Mouse (Mus musculus) hindbrain, embryonic 14.5 days (tissue): ENCODE measurements around the gene Rbm20. TPM values are rescaled to one million over a fixed set of nuclear protein-coding genes. Genes with fewer than 3 reads are reported as not detected.
"Not testable (repeated sequence)": the region's sequence is repeated elsewhere in the genome, so short reads cannot be mapped to it uniquely, and the experiment has no call there.

ENCODE experiments used
- ATAC-seq: fragments of 200-750 bp; cut with Nextera tagmentation; 2 replicates; pipeline ENCODE4 v1.8.0; 2017; ENCODE audit warnings: moderate number of reproducible peaks, mild to moderate bottlenecking, moderate TSS enrichment, moderate library complexity; ENCODE audit not compliant: low FRiP score
- DNase-seq: peaks from one replicate; pipeline ENCODE4 v3.0.0-alpha.2; 2015; ENCODE audit warnings: low spot score
- H3K27ac ChIP-seq: fragments of 300-500 bp; sonication (generic); 2 replicates; pipeline ENCODE4 v1.5.1; 2014; ENCODE audit warnings: mild to moderate bottlenecking, moderate library complexity
- H3K27me3 ChIP-seq: fragments of 300-500 bp; sonication (generic); 2 replicates; pipeline ENCODE4 v1.6.1; 2014; ENCODE audit warnings: mild to moderate bottlenecking, low read length, mixed read lengths; ENCODE audit not compliant: control insufficient read depth, insufficient read depth
- H3K36me3 ChIP-seq: fragments of 300-500 bp; sonication (generic); replicated peaks from 2 replicates; pipeline ENCODE4 v1.6.1; 2014; ENCODE audit not compliant: control insufficient read depth, insufficient read depth
- H3K4me1 ChIP-seq: fragments of 300-500 bp; sonication (generic); replicated peaks from 2 replicates; pipeline ENCODE4 v1.6.1; 2014; ENCODE audit warnings: antibody characterized with exemption, low read length, mixed read lengths; ENCODE audit not compliant: control insufficient read depth, insufficient read depth
- H3K4me2 ChIP-seq: fragments of 300-500 bp; sonication (generic); replicated peaks from 2 replicates; pipeline ENCODE4 v1.6.1; 2014; ENCODE audit warnings: mild to moderate bottlenecking, moderate library complexity
- H3K4me3 ChIP-seq: fragments of 300-500 bp; sonication (generic); replicated peaks from 2 replicates; pipeline ENCODE4 v1.5.1; 2014; ENCODE audit warnings: mild to moderate bottlenecking, low read length
- H3K9ac ChIP-seq: fragments of 300-500 bp; sonication (generic); 2 replicates; pipeline ENCODE4 v1.6.1; 2014
- H3K9me3 ChIP-seq: fragments of 300-500 bp; sonication (generic); 2 replicates; pipeline ENCODE4 v1.6.1; 2016; ENCODE audit warnings: low read length; ENCODE audit not compliant: control insufficient read depth
- WGBS: fragments of 180-500 bp; shearing (Covaris S2); extraction: QIAGEN DNeasy Blood & Tissue Kit; methylation state at CpG from one replicate; pipeline ENCODE4 v1.1.7; 2014; 5-methylcytosine and 5-hydroxymethylcytosine counted together
- polyA plus RNA-seq: library from polyadenylated mRNA; unstranded; fragments of >200 nt; fragmentation: Nextera tagmentation; extraction: Ambion mirVana; gene quantifications from 2 replicates; pipeline ENCODE4 v1.2.1, GENCODE M21; 2014

Gene Rbm20
- polyA plus RNA-seq, 1 experiment from 2014 or later = 0.94 TPM

GRCm38 (mm10) chr19:53650921-53651320, 26.2 kb upstream of the Rbm20 start:
- DNase-seq (no peak), ATAC-seq (no peak)
- 0 out of 2 replicates have a peak, but pooled peaks cover 8% of the 10 kb centered on the region for H3K4me1 ChIP-seq
- no peaks in the 10 kb centered on the region for H3K9me3 ChIP-seq
- no peaks in the 10 kb centered on the region for H3K27me3 ChIP-seq
- no peak overlapping the region for H3K9ac ChIP-seq
- H3K27ac ChIP-seq = no peak overlapping the region
- peaks cover 12% of the 10 kb centered on the region for H3K36me3 ChIP-seq
- 89% methylated on average over 7 of the region's 7 CpGs for WGBS
- no peak overlapping the region for H3K4me3 ChIP-seq
- H3K4me2 ChIP-seq = no peak overlapping the region

GRCm38 (mm10) chr19:53652267-53652666, 24.8 kb upstream of the Rbm20 start:
- ATAC-seq (no peak), DNase-seq (no peak)
- 0 out of 2 replicates have a peak, but pooled peaks cover 3% of the 10 kb centered on the region for H3K36me3 ChIP-seq
- no peak overlapping the region for H3K4me2 ChIP-seq
- no peaks in the 10 kb centered on the region for H3K9me3 ChIP-seq
- no peak overlapping the region for H3K9ac ChIP-seq
- no peak overlapping the region for H3K4me3 ChIP-seq
- H3K27ac ChIP-seq = no peak overlapping the region
- H3K27me3 ChIP-seq = no peaks in the 10 kb centered on the region
- 49% methylated on average over 9 of the region's 9 CpGs for WGBS
- H3K4me1 ChIP-seq = 0 out of 2 replicates have a peak, but pooled peaks cover 8% of the 10 kb centered on the region

- 0 out of 2 replicates have a peak, but pooled peaks cover 8% of the 10 kb centered on the region for H3K4me1 ChIP-seq
- H3K36me3 ChIP-seq = no peaks in the 10 kb centered on the region
- H3K9ac ChIP-seq = no peak overlapping the region
- no peak overlapping the region for H3K4me2 ChIP-seq
- DNase-seq = no peak
- no peaks in the 10 kb centered on the region for H3K27me3 ChIP-seq
- H3K9me3 ChIP-seq = no peaks in the 10 kb centered on the region
- ATAC-seq = no peak
- no peak overlapping the region for H3K4me3 ChIP-seq
- H3K27ac ChIP-seq = no peak overlapping the region
- WGBS = 71% methylated on average over 20 of the region's 20 CpGs
These were observed 23.3 kb upstream of the Rbm20 start for GRCm38 (mm10) chr19:53653624-53654467.

GRCm38 (mm10) chr19:53656443-53656842, 20.7 kb upstream of the Rbm20 start:
- H3K36me3 ChIP-seq, H3K9ac ChIP-seq, DNase-seq, H3K4me1 ChIP-seq, H3K4me3 ChIP-seq, H3K9me3 ChIP-seq, ATAC-seq, H3K4me2 ChIP-seq, H3K27ac ChIP-seq, H3K27me3 ChIP-seq: not testable (repeated sequence)
- WGBS = 94% methylated on average over 11 of the region's 11 CpGs

- Histone ChIP-seq H3K9me3 (no peaks in the 10 kb centered on the region), H3K4me2 (no peak overlapping the region), H3K4me1 (0 out of 2 replicates have a peak, but pooled peaks cover 8% of the 10 kb centered on the region), H3K27me3 (no peaks in the 10 kb centered on the region), H3K4me3 (no peak overlapping the region), H3K27ac (no peak overlapping the region), H3K36me3 (no peaks in the 10 kb centered on the region), H3K9ac (no peak overlapping the region)
- ATAC-seq (no peak), DNase-seq (no peak)
- WGBS = 86% methylated on average over 5 of the region's 5 CpGs
These were observed 19.7 kb upstream of the Rbm20 start for GRCm38 (mm10) chr19:53657437-53657836.

GRCm38 (mm10) chr19:53660722-53661420, 16.2 kb upstream of the Rbm20 start:
- H3K27me3 ChIP-seq = no peaks in the 10 kb centered on the region
- H3K9me3 ChIP-seq = no peaks in the 10 kb centered on the region
- no peaks in the 10 kb centered on the region for H3K36me3 ChIP-seq
- ATAC-seq (no peak), DNase-seq (no peak)
- no peaks in the 10 kb centered on the region for H3K4me1 ChIP-seq
- WGBS = 84% methylated on average over 9 of the region's 9 CpGs
- no peak overlapping the region for H3K27ac ChIP-seq
- no peak overlapping the region for H3K4me2 ChIP-seq
- no peak overlapping the region for H3K9ac ChIP-seq
- no peak overlapping the region for H3K4me3 ChIP-seq

GRCm38 (mm10) chr19:53661938-53662722, 15.0 kb upstream of the Rbm20 start:
- no peaks in the 10 kb centered on the region for H3K36me3 ChIP-seq
- no peak overlapping the region for H3K4me2 ChIP-seq
- no peaks in the 10 kb centered on the region; the same call in 1 of the 2 replicates for H3K4me1 ChIP-seq
- WGBS = 57% methylated on average over 14 of the region's 14 CpGs
- DNase-seq = no peak
- H3K27me3 ChIP-seq = no peaks in the 10 kb centered on the region
- H3K9ac ChIP-seq = no peak overlapping the region
- no peak overlapping the region for H3K27ac ChIP-seq
- no peak for ATAC-seq
- no peaks in the 10 kb centered on the region for H3K9me3 ChIP-seq
- no peak overlapping the region for H3K4me3 ChIP-seq

GRCm38 (mm10) chr19:53664831-53665230, 12.3 kb upstream of the Rbm20 start:
- 91% methylated on average over 9 of the region's 9 CpGs for WGBS
- no peaks in the 10 kb centered on the region for H3K36me3 ChIP-seq
- no peak overlapping the region for H3K4me3 ChIP-seq
- no peaks in the 10 kb centered on the region for H3K9me3 ChIP-seq
- H3K27me3 ChIP-seq = no peaks in the 10 kb centered on the region
- H3K27ac ChIP-seq = no peak overlapping the region
- ATAC-seq (no peak), DNase-seq (no peak)
- no peaks in the 10 kb centered on the region; the same call in 1 of the 2 replicates for H3K4me1 ChIP-seq
- H3K9ac ChIP-seq = no peak overlapping the region
- no peak overlapping the region for H3K4me2 ChIP-seq

- Histone ChIP-seq H3K9ac (no peak overlapping the region), H3K36me3 (no peaks in the 10 kb centered on the region), H3K4me2 (no peak overlapping the region), H3K27ac (no peak overlapping the region), H3K27me3 (no peaks in the 10 kb centered on the region), H3K4me1 (no peaks in the 10 kb centered on the region; the same call in 1 of the 2 replicates), H3K4me3 (no peak overlapping the region), H3K9me3 (no peaks in the 10 kb centered on the region)
- WGBS = 93% methylated on average over 4 of the region's 4 CpGs
- no peak for DNase-seq
- no peak for ATAC-seq
These were observed 11.7 kb upstream of the Rbm20 start for GRCm38 (mm10) chr19:53665391-53665790.
